Mouse (Mus musculus): Measurements from ENCODE around the gene Dph6. TPM values are rescaled to one million over a fixed set of nuclear protein-coding genes. Genes with fewer than 3 reads are reported as not detected.
A peak's percentile ranks its signal among the peaks of the same experiment; 100 is the strongest.
"Not testable (repeated sequence)": the region's sequence is repeated elsewhere in the genome, so short reads cannot be mapped to it uniquely, and the experiment has no call there.

Gene Dph6
- polyA plus RNA-seq, 1 experiment = 6.5 TPM

DNA sequence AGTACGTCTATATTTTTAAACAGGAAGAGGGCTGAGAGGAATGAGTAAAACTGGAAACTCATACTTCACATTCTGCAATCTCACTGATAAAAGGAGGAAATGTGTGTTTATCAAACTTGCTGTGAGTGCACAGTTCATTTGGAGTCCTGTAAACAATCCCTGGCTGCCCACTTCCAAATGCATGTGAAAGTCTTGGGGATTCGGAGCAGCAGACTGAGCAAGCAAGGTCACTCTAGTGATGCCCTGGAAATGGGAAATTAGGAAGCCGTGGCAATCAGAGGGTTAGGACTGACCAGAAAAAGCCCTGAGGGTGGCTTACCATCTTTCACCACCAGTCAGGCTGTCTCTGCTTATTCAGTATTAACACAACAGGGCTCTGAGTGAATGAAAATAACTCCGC is 30.1 kb downstream of the Dph6 start:
- peaks cover 5% of the 10 kb centered on the region for H3K4me1 ChIP-seq (ENCODE audit: control insufficient read depth, insufficient read depth, low read length)
- TF ChIP-seq POLR2A (IDR thresholded peaks at IDR 0.05; ENCODE audit: borderline replicate concordance, low read depth, low read length) (no peak), CTCF (IDR thresholded peaks at IDR 0.05; ENCODE audit: low read depth, low read length) (no peak)
- no peak overlapping the region for H3K27ac ChIP-seq (ENCODE audit: insufficient read depth, low read depth, low read length)
- H3K4me3 ChIP-seq (ENCODE audit: insufficient read depth, low read length) = no peak overlapping the region

DNA sequence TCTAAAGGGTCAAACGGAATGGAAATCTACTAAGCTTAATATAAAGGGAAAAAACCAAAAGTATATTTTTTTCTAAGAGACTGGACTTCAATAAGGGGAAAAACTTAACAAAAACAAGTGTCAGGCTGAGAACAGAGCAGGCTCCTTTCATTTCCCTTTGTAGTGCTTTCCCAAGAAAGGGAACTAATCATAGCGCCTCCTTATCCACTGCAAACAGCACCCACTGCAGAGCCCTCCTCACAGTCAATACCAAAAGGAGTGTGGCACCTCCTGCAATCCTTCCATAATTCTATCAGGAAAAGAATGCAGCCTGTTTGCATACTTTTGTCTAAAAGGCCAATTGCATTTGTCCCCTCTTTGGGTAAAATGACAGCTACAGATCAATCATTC is 32.2 kb downstream of the Dph6 start:
- H3K4me1 ChIP-seq (ENCODE audit: control insufficient read depth, insufficient read depth, low read length) = peaks cover 5% of the 10 kb centered on the region
- H3K27ac ChIP-seq (ENCODE audit: insufficient read depth, low read depth, low read length) = peak overlapping the region; percentile 23; the same call in 1 of the 2 replicates
- TF ChIP-seq POLR2A (IDR thresholded peaks at IDR 0.05; ENCODE audit: borderline replicate concordance, low read depth, low read length) (no peak), CTCF (IDR thresholded peaks at IDR 0.05; ENCODE audit: low read depth, low read length) (no peak)
- no peak overlapping the region for H3K4me3 ChIP-seq (ENCODE audit: insufficient read depth, low read length)

DNA sequence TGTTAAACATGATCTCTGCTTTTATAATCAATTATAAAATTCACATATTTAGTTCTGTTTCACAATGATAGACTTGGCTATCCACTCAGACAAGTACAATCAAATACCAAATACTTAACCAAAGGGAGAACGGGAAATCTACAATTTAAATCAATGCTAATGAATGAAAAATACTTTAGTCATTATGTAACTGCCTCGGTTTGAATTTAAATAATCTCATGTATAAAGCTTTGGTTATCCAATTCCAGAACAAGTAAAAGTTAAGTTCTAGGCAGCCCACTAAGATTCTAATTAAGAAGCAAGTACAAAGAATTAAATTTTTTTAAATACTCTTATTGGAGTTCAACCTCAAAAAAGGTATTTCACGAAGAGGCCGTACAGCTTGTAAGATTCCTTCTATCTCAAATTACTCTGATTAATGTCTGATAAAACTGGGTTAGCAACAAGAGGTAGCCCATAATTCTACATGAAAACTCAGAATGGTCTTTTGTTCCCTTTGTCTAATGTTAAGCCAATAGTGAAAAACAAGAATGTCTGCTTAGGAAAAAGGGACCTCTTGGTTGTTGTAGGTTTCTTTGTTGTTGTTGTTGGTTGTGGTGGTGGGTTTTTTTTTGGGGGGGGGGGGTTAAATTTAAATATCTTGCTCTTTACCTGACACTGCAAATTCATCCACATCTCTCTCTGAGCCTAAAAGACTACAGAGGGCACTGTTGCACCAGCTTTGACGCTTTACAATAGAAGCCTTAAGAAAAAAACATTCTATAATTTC is 32.8 kb downstream of the Dph6 start:
- no peak for TF ChIP-seq CTCF (IDR thresholded peaks at IDR 0.05; ENCODE audit: low read depth, low read length)
- TF ChIP-seq POLR2A (IDR thresholded peaks at IDR 0.05; ENCODE audit: borderline replicate concordance, low read depth, low read length) = no peak

DNA sequence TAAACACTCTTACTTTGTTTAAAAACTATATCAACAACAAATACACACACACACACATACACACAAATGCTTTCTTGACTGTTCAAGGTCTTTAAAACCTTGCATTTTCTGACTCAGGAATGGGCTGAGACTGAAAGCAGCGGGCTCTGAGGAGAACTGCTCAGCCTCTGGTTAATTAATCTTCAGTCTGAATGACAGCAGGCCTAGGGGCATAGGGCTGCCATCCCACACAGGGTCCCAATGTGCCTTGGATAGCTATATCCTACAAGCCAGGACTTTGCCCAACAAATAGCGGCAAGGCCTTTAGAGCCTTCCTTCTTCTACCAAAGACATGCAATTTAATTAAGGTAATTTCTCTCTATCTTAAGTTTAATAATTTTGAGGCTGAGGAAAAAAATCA is 43.2 kb downstream of the Dph6 start:
- no peak overlapping the region for H3K4me3 ChIP-seq (ENCODE audit: insufficient read depth, low read length)
- TF ChIP-seq CTCF (IDR thresholded peaks at IDR 0.05; ENCODE audit: low read depth, low read length) = no peak
- no peak for TF ChIP-seq POLR2A (IDR thresholded peaks at IDR 0.05; ENCODE audit: borderline replicate concordance, low read depth, low read length)
- no peak overlapping the region for H3K27ac ChIP-seq (ENCODE audit: insufficient read depth, low read depth, low read length)
- H3K4me1 ChIP-seq (ENCODE audit: control insufficient read depth, insufficient read depth, low read length) = peaks cover 3% of the 10 kb centered on the region

More for the DNA sequence above, 32.8 kb downstream of the Dph6 start:
- H3K27ac ChIP-seq (ENCODE audit: insufficient read depth, low read depth, low read length) = no peak overlapping the region
- no peak overlapping the region for H3K4me3 ChIP-seq (ENCODE audit: insufficient read depth, low read length)
- H3K4me1 ChIP-seq (ENCODE audit: control insufficient read depth, insufficient read depth, low read length) = peaks cover 5% of the 10 kb centered on the region

DNA sequence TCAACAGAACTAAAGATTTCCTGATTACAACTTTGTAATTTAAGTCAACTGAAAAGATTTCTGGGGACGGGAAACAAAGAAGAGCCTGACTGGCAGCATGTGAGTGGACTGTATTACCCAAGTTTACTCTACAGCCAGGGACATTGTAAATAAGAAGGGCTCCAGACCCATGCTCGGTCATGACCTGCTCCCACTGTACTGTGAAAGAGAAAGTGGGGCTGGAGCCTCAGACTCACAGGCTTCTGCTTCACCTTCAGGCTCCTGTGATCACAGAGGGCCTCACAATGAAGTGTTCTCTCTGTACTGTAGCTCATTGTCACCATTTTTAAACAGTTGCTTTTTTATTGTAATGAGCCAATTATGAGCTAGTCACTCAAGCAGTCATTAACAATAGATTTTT is 44.7 kb downstream of the Dph6 start:
- TF ChIP-seq POLR2A (IDR thresholded peaks at IDR 0.05; ENCODE audit: borderline replicate concordance, low read depth, low read length) (no peak), CTCF (IDR thresholded peaks at IDR 0.05; ENCODE audit: low read depth, low read length) (no peak)
- Histone ChIP-seq H3K4me1 (ENCODE audit: control insufficient read depth, insufficient read depth, low read length) (peaks cover 5% of the 10 kb centered on the region), H3K27ac (ENCODE audit: insufficient read depth, low read depth, low read length) (no peak overlapping the region), H3K4me3 (ENCODE audit: insufficient read depth, low read length) (no peak overlapping the region)

DNA sequence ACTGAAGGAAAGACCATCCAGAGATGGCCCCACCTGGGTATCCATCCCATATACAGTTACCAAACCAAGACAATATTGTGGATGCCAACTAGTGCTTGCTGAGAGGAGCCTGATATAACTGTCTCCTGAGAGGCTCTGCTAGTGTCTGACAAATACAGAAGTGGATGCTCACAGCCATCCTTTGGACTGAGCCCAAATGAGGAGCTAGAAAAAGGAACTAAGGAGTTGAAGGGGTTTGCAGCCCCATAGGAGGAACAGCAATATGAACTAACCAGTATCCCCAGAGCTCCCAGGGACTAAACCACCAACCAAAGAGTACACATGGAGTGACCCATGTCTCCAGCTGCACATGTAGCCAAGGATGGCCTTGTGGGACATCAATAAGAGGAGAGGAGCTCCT is 49.6 kb downstream of the Dph6 start:
- H3K27ac ChIP-seq (ENCODE audit: insufficient read depth, low read depth, low read length); H3K4me1 ChIP-seq (ENCODE audit: control insufficient read depth, insufficient read depth, low read length); H3K4me3 ChIP-seq (ENCODE audit: insufficient read depth, low read length): not testable (repeated sequence)

DNA sequence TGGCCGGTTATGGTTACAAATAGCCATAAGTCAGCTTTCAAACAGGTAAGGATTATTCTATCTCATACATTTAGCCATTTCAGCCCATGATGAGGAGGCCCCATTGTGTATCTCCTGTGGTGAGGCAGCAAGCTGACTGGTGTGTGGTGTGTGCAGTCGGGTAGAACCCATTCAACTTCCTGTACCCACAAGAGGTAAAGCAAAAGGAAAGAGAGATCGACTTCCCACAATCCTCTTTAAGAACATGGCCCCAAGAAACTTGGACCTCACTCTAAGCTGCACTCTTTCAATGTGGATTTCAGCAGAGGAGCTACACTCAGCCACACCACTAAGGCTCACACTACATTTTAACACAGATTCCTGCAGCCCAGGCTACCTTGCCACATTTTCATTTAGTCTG is 53.6 kb downstream of the Dph6 start:
- Histone ChIP-seq H3K27ac (ENCODE audit: insufficient read depth, low read depth, low read length) (no peak overlapping the region), H3K4me3 (ENCODE audit: insufficient read depth, low read length) (no peak overlapping the region), H3K4me1 (ENCODE audit: control insufficient read depth, insufficient read depth, low read length) (0 out of 2 replicates have a peak, but pooled peaks cover 2% of the 10 kb centered on the region)
- TF ChIP-seq POLR2A (IDR thresholded peaks at IDR 0.05; ENCODE audit: borderline replicate concordance, low read depth, low read length) = no peak
- TF ChIP-seq CTCF (IDR thresholded peaks at IDR 0.05; ENCODE audit: low read depth, low read length) = no peak

DNA sequence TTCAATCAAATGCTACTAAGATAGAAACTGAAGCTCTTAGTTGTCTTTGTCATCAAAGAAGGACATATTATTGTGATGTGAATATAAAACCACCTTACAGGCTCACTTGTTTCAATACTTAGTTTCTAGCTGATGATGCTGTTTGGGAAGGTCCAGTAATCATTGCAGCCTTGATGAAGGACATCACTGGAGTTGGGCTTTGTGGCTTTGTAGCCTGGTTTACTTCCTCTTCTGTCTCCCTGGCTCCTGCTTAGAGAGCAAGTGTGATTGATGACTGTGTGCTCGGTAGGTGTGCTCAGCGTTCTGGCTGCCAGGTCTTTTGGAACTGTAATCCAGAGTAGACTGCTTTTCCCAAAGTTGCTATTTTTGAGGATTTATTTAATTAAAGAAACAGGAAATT is 55.0 kb downstream of the Dph6 start:
- no peak overlapping the region for H3K4me3 ChIP-seq (ENCODE audit: insufficient read depth, low read length)
- TF ChIP-seq CTCF (IDR thresholded peaks at IDR 0.05; ENCODE audit: low read depth, low read length) (no peak), POLR2A (IDR thresholded peaks at IDR 0.05; ENCODE audit: borderline replicate concordance, low read depth, low read length) (no peak)
- H3K4me1 ChIP-seq (ENCODE audit: control insufficient read depth, insufficient read depth, low read length) = no peaks in the 10 kb centered on the region
- H3K27ac ChIP-seq (ENCODE audit: insufficient read depth, low read depth, low read length) = no peak overlapping the region

DNA sequence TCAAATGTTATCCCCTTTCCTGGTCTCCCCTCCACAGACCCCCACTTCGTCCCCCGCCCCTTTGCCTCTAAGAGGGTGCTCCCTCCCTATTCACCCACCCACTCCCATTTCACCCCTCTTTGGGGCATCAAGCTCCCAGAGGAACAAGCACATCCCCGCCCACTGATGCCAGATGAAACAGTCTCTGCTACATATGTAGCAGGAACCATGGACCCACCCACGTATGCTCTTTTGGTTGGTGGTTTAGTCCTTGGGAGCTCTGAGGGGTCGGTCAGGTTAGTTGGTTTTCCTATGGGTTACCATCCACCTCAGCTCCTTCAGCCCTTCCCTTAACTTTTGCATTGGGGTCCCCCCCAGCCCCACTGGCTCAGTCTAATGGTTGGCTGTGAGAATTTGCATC is 61.4 kb downstream of the Dph6 start:
- Histone ChIP-seq H3K4me3 (ENCODE audit: insufficient read depth, low read length) (no peak overlapping the region), H3K27ac (ENCODE audit: insufficient read depth, low read depth, low read length) (no peak overlapping the region), H3K4me1 (ENCODE audit: control insufficient read depth, insufficient read depth, low read length) (no peaks in the 10 kb centered on the region)
- TF ChIP-seq POLR2A (IDR thresholded peaks at IDR 0.05; ENCODE audit: borderline replicate concordance, low read depth, low read length) (no peak), CTCF (IDR thresholded peaks at IDR 0.05; ENCODE audit: low read depth, low read length) (no peak)

DNA sequence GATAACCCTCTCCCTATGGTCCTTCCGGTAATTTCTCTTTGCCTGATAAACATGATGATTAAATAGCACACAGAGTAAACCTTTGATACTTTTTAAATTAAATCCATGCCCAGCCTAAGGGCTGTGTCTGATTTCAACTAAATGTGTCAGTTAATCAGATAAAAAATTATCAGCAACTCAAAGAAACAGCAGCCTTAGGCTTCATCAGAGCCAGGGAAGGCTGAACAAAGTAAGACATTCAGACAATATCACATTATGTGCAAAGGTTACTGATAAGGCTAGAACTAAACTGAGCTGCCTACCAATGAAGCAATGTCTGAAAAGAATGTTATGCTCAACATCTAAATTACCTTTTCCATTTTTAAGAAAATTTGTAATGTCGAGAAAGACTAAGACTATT is 74.0 kb downstream of the Dph6 start:
- Histone ChIP-seq H3K4me3 (ENCODE audit: insufficient read depth, low read length) (no peak overlapping the region), H3K27ac (ENCODE audit: insufficient read depth, low read depth, low read length) (no peak overlapping the region), H3K4me1 (ENCODE audit: control insufficient read depth, insufficient read depth, low read length) (no peaks in the 10 kb centered on the region)
- TF ChIP-seq POLR2A (IDR thresholded peaks at IDR 0.05; ENCODE audit: borderline replicate concordance, low read depth, low read length) = no peak
- no peak for TF ChIP-seq CTCF (IDR thresholded peaks at IDR 0.05; ENCODE audit: low read depth, low read length)

Measured in bone marrow macrophage, adult 2 months (primary cell).